Mouse (Mus musculus) heart, embryonic 11.5 days (tissue): ENCODE measurements around the gene Tmem270. TPM values are rescaled to one million over a fixed set of nuclear protein-coding genes. Genes with fewer than 3 reads are reported as not detected.

Experiments used
- ATAC-seq: fragments of 200-750 bp; cut with Nextera tagmentation; replicated peaks from 2 replicates; pipeline ENCODE4 v1.8.0; 2017; ENCODE audit warnings: moderate library complexity; ENCODE audit not compliant: insufficient number of reproducible peaks, low FRiP score, low TSS enrichment
- H3K27ac ChIP-seq: fragments of 300-500 bp; sonication (generic); 2 replicates; pipeline ENCODE4 v1.5.1; 2014; ENCODE audit warnings: mild to moderate bottlenecking, low read depth, low read length
- H3K27me3 ChIP-seq: fragments of 300-500 bp; sonication (generic); 2 replicates; pipeline ENCODE4 v1.6.1; 2014; ENCODE audit warnings: mild to moderate bottlenecking, low read length, mixed read lengths; ENCODE audit not compliant: control insufficient read depth, insufficient read depth
- H3K36me3 ChIP-seq: fragments of 300-500 bp; sonication (generic); 2 replicates; pipeline ENCODE4 v1.6.1; 2014; ENCODE audit warnings: mild to moderate bottlenecking, low read length, moderate library complexity, mixed read lengths; ENCODE audit not compliant: control insufficient read depth, insufficient read depth
- H3K4me1 ChIP-seq: fragments of 300-500 bp; sonication (generic); 2 replicates; pipeline ENCODE4 v1.6.1; 2014; ENCODE audit warnings: low read length; ENCODE audit not compliant: control insufficient read depth, insufficient read depth
- H3K4me2 ChIP-seq: fragments of 300-500 bp; sonication (generic); 2 replicates; pipeline ENCODE4 v1.6.1; 2014; ENCODE audit warnings: mild to moderate bottlenecking, moderate library complexity
- H3K4me3 ChIP-seq: fragments of 300-500 bp; sonication (generic); 2 replicates; pipeline ENCODE4 v1.5.1; 2014; ENCODE audit warnings: low read depth, low read length
- H3K9ac ChIP-seq: fragments of 300-500 bp; sonication (generic); 2 replicates; pipeline ENCODE4 v1.6.1; 2014; ENCODE audit warnings: mild to moderate bottlenecking, low read depth, low read length, moderate library complexity
- H3K9me3 ChIP-seq: fragments of 300-500 bp; sonication (generic); replicated peaks from 2 replicates; pipeline ENCODE4 v1.6.1; 2016; ENCODE audit warnings: low read length; ENCODE audit not compliant: control insufficient read depth
- WGBS: fragments of 180-500 bp; shearing (Covaris S2); extraction: QIAGEN DNeasy Blood & Tissue Kit; methylation state at CpG from one replicate; pipeline ENCODE4 v1.1.7; 2014; ENCODE audit not compliant: insufficient replicate concordance; 5-methylcytosine and 5-hydroxymethylcytosine counted together
- polyA plus RNA-seq: library from polyadenylated mRNA; unstranded; fragments of >200 nt; fragmentation: Nextera tagmentation; extraction: Ambion mirVana; gene quantifications from 2 replicates; pipeline ENCODE4 v1.2.1, GENCODE M21; 2014

Gene Tmem270
- polyA plus RNA-seq, 1 experiment from 2014 or later, result not detected

- Histone ChIP-seq H3K27me3 (no peaks in the 10 kb centered on the region), H3K4me1 (no peaks in the 10 kb centered on the region), H3K4me2 (no peak overlapping the region), H3K36me3 (no peaks in the 10 kb centered on the region), H3K4me3 (no peak overlapping the region), H3K9me3 (no peaks in the 10 kb centered on the region; the same call in 1 of the 2 replicates), H3K9ac (no peak overlapping the region), H3K27ac (no peak overlapping the region)
- ATAC-seq, result peak; percentile 46; the same call in 1 of the 2 replicates
- 46% methylated on average over 3 of the region's 3 CpGs for WGBS
Observed at GRCm38 (mm10) chr5:134919097-134919496, 12.6 kb upstream of the Tmem270 start.

GRCm38 (mm10) chr5:134918071-134918832 is 11.7 kb upstream of the Tmem270 start:
- H3K9me3 ChIP-seq, result no peaks in the 10 kb centered on the region; the same call in 1 of the 2 replicates
- H3K36me3 ChIP-seq, result no peaks in the 10 kb centered on the region
- no peaks in the 10 kb centered on the region for H3K4me1 ChIP-seq
- H3K27me3 ChIP-seq, result no peaks in the 10 kb centered on the region
- 48% methylated on average over 16 of the region's 16 CpGs for WGBS
- no peak overlapping the region for H3K27ac ChIP-seq
- no peak overlapping the region for H3K4me2 ChIP-seq
- no peak overlapping the region for H3K9ac ChIP-seq
- no peak overlapping the region for H3K4me3 ChIP-seq
- ATAC-seq, result no peak

GRCm38 (mm10) chr5:134915311-134915710 is 8.8 kb upstream of the Tmem270 start, which contains the start of gene Cldn13:
TSS of gene Cldn13 (minus strand) at chr5:134915526.
- peak within 1 kb of the TSS; percentile 8 for H3K4me3 ChIP-seq
- peak within 1 kb of the TSS; percentile 69 for H3K27ac ChIP-seq
- H3K4me2 ChIP-seq, result peak within 1 kb of the TSS; percentile 24

GRCm38 (mm10) chr5:134914510-134914909 is 8.0 kb upstream of the Tmem270 start:
- no peaks in the 10 kb centered on the region; the same call in 1 of the 2 replicates for H3K9me3 ChIP-seq
- 63% methylated on average over 8 of the region's 8 CpGs for WGBS
- peak overlapping the region; percentile 48 for H3K9ac ChIP-seq
- no peaks in the 10 kb centered on the region for H3K36me3 ChIP-seq
- H3K4me1 ChIP-seq, result no peaks in the 10 kb centered on the region
- no peak for ATAC-seq
- peak overlapping the region; percentile 31; the same call in 1 of the 2 replicates for H3K4me2 ChIP-seq
- H3K27me3 ChIP-seq, result no peaks in the 10 kb centered on the region
- peak overlapping the region; percentile 8 for H3K4me3 ChIP-seq
- peak overlapping the region; percentile 69 for H3K27ac ChIP-seq

More at GRCm38 (mm10) chr5:134915311-134915710, 8.8 kb upstream of the Tmem270 start, which contains the start of gene Cldn13:
- ATAC-seq, result peak; percentile 63
- WGBS, result 77% methylated on average over 8 of the region's 8 CpGs
- H3K4me1 ChIP-seq, result no peaks in the 10 kb centered on the region
- H3K36me3 ChIP-seq, result no peaks in the 10 kb centered on the region
- peak within 1 kb of the TSS; percentile 48 for H3K9ac ChIP-seq
- no peaks in the 10 kb centered on the region for H3K27me3 ChIP-seq
- H3K9me3 ChIP-seq, result no peaks in the 10 kb centered on the region; the same call in 1 of the 2 replicates

- ATAC-seq, result peak; percentile 80
- WGBS, result 46% methylated on average over 4 of the region's 4 CpGs
- peak overlapping the region; percentile 32; the same call in 1 of the 2 replicates for H3K4me2 ChIP-seq
- peak overlapping the region; percentile 30 for H3K4me3 ChIP-seq
- H3K4me1 ChIP-seq, result no peaks in the 10 kb centered on the region
- peak overlapping the region; percentile 58; the same call in 1 of the 2 replicates for H3K9ac ChIP-seq
- peak overlapping the region; percentile 83 for H3K27ac ChIP-seq
- no peaks in the 10 kb centered on the region for H3K36me3 ChIP-seq
- no peaks in the 10 kb centered on the region; the same call in 1 of the 2 replicates for H3K9me3 ChIP-seq
- no peaks in the 10 kb centered on the region for H3K27me3 ChIP-seq
Observed at GRCm38 (mm10) chr5:134913753-134914152, 7.2 kb upstream of the Tmem270 start.

GRCm38 (mm10) chr5:134913352-134913751 is 6.8 kb upstream of the Tmem270 start:
- peak overlapping the region; percentile 32 for H3K4me2 ChIP-seq
- no peak for ATAC-seq
- no peaks in the 10 kb centered on the region for H3K4me1 ChIP-seq
- 75% methylated on average over 3 of the region's 3 CpGs for WGBS
- H3K4me3 ChIP-seq, result peak overlapping the region; percentile 30; the same call in 1 of the 2 replicates
- no peaks in the 10 kb centered on the region; the same call in 1 of the 2 replicates for H3K9me3 ChIP-seq
- H3K36me3 ChIP-seq, result no peaks in the 10 kb centered on the region
- H3K27ac ChIP-seq, result peak overlapping the region; percentile 83
- no peaks in the 10 kb centered on the region for H3K27me3 ChIP-seq
- peak overlapping the region; percentile 58; the same call in 1 of the 2 replicates for H3K9ac ChIP-seq

GRCm38 (mm10) chr5:134911901-134912300 is 5.4 kb upstream of the Tmem270 start:
- H3K9ac ChIP-seq, result no peak overlapping the region
- no peak for ATAC-seq
- no peaks in the 10 kb centered on the region for H3K4me1 ChIP-seq
- H3K27me3 ChIP-seq, result no peaks in the 10 kb centered on the region
- no peaks in the 10 kb centered on the region for H3K36me3 ChIP-seq
- no peak overlapping the region for H3K4me3 ChIP-seq
- WGBS, result 96% methylated on average over 2 of the region's 2 CpGs
- no peaks in the 10 kb centered on the region for H3K9me3 ChIP-seq
- H3K4me2 ChIP-seq, result no peak overlapping the region
- H3K27ac ChIP-seq, result no peak overlapping the region

- no peak overlapping the region for H3K4me3 ChIP-seq
- H3K4me2 ChIP-seq, result no peak overlapping the region
- no peaks in the 10 kb centered on the region for H3K9me3 ChIP-seq
- 0 out of 2 replicates have a peak, but pooled peaks cover 3% of the 10 kb centered on the region for H3K27me3 ChIP-seq
- ATAC-seq, result 0 out of 2 replicates have a peak, but pooled peaks have one; percentile 35
- H3K36me3 ChIP-seq, result no peaks in the 10 kb centered on the region
- no peak overlapping the region for H3K27ac ChIP-seq
- H3K4me1 ChIP-seq, result no peaks in the 10 kb centered on the region
- WGBS, result 2% methylated on average over 13 of the region's 13 CpGs
- no peak overlapping the region for H3K9ac ChIP-seq
Observed at GRCm38 (mm10) chr5:134907135-134907534, 602 bp upstream of the Tmem270 start.
